Mouse (Mus musculus): ENCODE measurements around the gene Sgsm1. TPM values are rescaled to one million over a fixed set of nuclear protein-coding genes. Genes with fewer than 3 reads are reported as not detected.

Gene Sgsm1
- polyA plus RNA-seq, 1 experiment from 2014 or later = 19.4 TPM

DNA sequence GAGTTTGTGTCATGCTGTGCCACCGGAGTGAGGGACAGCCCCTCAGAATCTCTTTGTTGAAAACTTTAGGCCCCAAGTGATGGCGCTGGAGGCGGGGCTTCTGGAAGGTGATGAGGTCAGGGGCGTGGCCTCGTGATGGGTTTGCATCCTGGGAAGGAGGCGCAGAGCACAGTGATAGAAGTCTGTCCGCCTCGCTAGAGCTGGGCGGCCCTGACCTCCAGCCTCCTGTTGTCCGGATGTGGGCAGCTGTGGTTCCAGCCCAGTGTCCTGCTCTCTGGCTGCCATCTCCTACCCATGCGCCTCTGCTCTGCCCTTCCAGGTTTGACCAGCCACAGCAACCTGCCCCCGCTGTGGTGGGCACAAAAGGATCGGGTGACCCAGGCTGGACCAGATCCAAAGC is 8.7 kb downstream of the Sgsm1 start:
- Histone ChIP-seq H3K27ac (ENCODE audit: low read depth, low read length) (no peak overlapping the region), H3K9ac (ENCODE audit: low read depth, low read length) (no peak overlapping the region), H3K27me3 (replicated peaks; ENCODE audit: control insufficient read depth, insufficient read depth, low read length) (no peaks in the 10 kb centered on the region), H3K4me1 (ENCODE audit: control insufficient read depth, insufficient read depth, low read depth, low read length) (peaks cover 13% of the 10 kb centered on the region), H3K4me3 (ENCODE audit: low read length) (no peak overlapping the region), H3K4me2 (ENCODE audit: low read length) (no peak overlapping the region), H3K36me3 (ENCODE audit: control insufficient read depth, insufficient read depth, low read length) (no peaks in the 10 kb centered on the region), H3K9me3 (ENCODE audit: control insufficient read depth, low read length) (no peaks in the 10 kb centered on the region)
- WGBS = 22% methylated on average over 13 of the region's 13 CpGs
- no peak for ATAC-seq

- Histone ChIP-seq H3K9me3 (ENCODE audit: control insufficient read depth, low read length) (no peaks in the 10 kb centered on the region), H3K27me3 (replicated peaks; ENCODE audit: control insufficient read depth, insufficient read depth, low read length) (no peaks in the 10 kb centered on the region), H3K9ac (ENCODE audit: low read depth, low read length) (no peak overlapping the region), H3K4me2 (ENCODE audit: low read length) (no peak overlapping the region), H3K4me1 (ENCODE audit: control insufficient read depth, insufficient read depth, low read depth, low read length) (peaks cover 2% of the 10 kb centered on the region; the same call in 1 of the 2 replicates), H3K27ac (ENCODE audit: low read depth, low read length) (no peak overlapping the region), H3K36me3 (ENCODE audit: control insufficient read depth, insufficient read depth, low read length) (no peaks in the 10 kb centered on the region), H3K4me3 (ENCODE audit: low read length) (no peak overlapping the region)
- 80% methylated on average over 22 of the region's 22 CpGs for WGBS
- ATAC-seq = no peak
Measured at GRCm38 (mm10) chr5:113300148-113300889, 10.3 kb downstream of the Sgsm1 start.

- Histone ChIP-seq H3K4me1 (ENCODE audit: control insufficient read depth, insufficient read depth, low read depth, low read length) (peaks cover 2% of the 10 kb centered on the region; the same call in 1 of the 2 replicates), H3K27ac (ENCODE audit: low read depth, low read length) (no peak overlapping the region), H3K4me3 (ENCODE audit: low read length) (no peak overlapping the region), H3K36me3 (ENCODE audit: control insufficient read depth, insufficient read depth, low read length) (no peaks in the 10 kb centered on the region), H3K9ac (ENCODE audit: low read depth, low read length) (no peak overlapping the region), H3K27me3 (replicated peaks; ENCODE audit: control insufficient read depth, insufficient read depth, low read length) (no peaks in the 10 kb centered on the region), H3K9me3 (ENCODE audit: control insufficient read depth, low read length) (no peaks in the 10 kb centered on the region), H3K4me2 (ENCODE audit: low read length) (no peak overlapping the region)
- no peak for ATAC-seq
- 55% methylated on average over 9 of the region's 9 CpGs for WGBS
Measured at GRCm38 (mm10) chr5:113299433-113299832, 11.2 kb downstream of the Sgsm1 start.

GRCm38 (mm10) chr5:113298826-113299225 is 11.8 kb downstream of the Sgsm1 start:
- no peak for ATAC-seq
- H3K4me1 ChIP-seq (ENCODE audit: control insufficient read depth, insufficient read depth, low read depth, low read length) = 0 out of 2 replicates have a peak, but pooled peaks cover 2% of the 10 kb centered on the region
- no peak overlapping the region for H3K4me3 ChIP-seq (ENCODE audit: low read length)
- H3K4me2 ChIP-seq (ENCODE audit: low read length) = no peak overlapping the region
- no peak overlapping the region for H3K9ac ChIP-seq (ENCODE audit: low read depth, low read length)
- no peaks in the 10 kb centered on the region for H3K9me3 ChIP-seq (ENCODE audit: control insufficient read depth, low read length)
- no peaks in the 10 kb centered on the region for H3K36me3 ChIP-seq (ENCODE audit: control insufficient read depth, insufficient read depth, low read length)
- H3K27me3 ChIP-seq (replicated peaks; ENCODE audit: control insufficient read depth, insufficient read depth, low read length) = no peaks in the 10 kb centered on the region
- H3K27ac ChIP-seq (ENCODE audit: low read depth, low read length) = no peak overlapping the region
- WGBS = 71% methylated on average over 6 of the region's 6 CpGs

- ATAC-seq = no peak
- H3K27me3 ChIP-seq (replicated peaks; ENCODE audit: control insufficient read depth, insufficient read depth, low read length) = no peaks in the 10 kb centered on the region
- no peak overlapping the region for H3K9ac ChIP-seq (ENCODE audit: low read depth, low read length)
- WGBS = 25% methylated on average over 12 of the region's 12 CpGs
- no peaks in the 10 kb centered on the region for H3K9me3 ChIP-seq (ENCODE audit: control insufficient read depth, low read length)
- H3K4me2 ChIP-seq (ENCODE audit: low read length) = no peak overlapping the region
- H3K27ac ChIP-seq (ENCODE audit: low read depth, low read length) = no peak overlapping the region
- H3K4me3 ChIP-seq (ENCODE audit: low read length) = no peak overlapping the region
- H3K36me3 ChIP-seq (ENCODE audit: control insufficient read depth, insufficient read depth, low read length) = no peaks in the 10 kb centered on the region
- 0 out of 2 replicates have a peak, but pooled peaks cover 2% of the 10 kb centered on the region for H3K4me1 ChIP-seq (ENCODE audit: control insufficient read depth, insufficient read depth, low read depth, low read length)
Measured at GRCm38 (mm10) chr5:113298040-113298439, 12.5 kb downstream of the Sgsm1 start.

- Histone ChIP-seq H3K4me1 (ENCODE audit: control insufficient read depth, insufficient read depth, low read depth, low read length) (peaks cover 12% of the 10 kb centered on the region), H3K36me3 (ENCODE audit: control insufficient read depth, insufficient read depth, low read length) (no peaks in the 10 kb centered on the region), H3K4me2 (ENCODE audit: low read length) (no peak overlapping the region), H3K27me3 (replicated peaks; ENCODE audit: control insufficient read depth, insufficient read depth, low read length) (no peaks in the 10 kb centered on the region), H3K4me3 (ENCODE audit: low read length) (no peak overlapping the region), H3K27ac (ENCODE audit: low read depth, low read length) (no peak overlapping the region), H3K9ac (ENCODE audit: low read depth, low read length) (no peak overlapping the region), H3K9me3 (ENCODE audit: control insufficient read depth, low read length) (no peaks in the 10 kb centered on the region)
- WGBS = 26% methylated on average over 4 of the region's 4 CpGs
- ATAC-seq = no peak
Measured at GRCm38 (mm10) chr5:113295791-113296190, 14.8 kb downstream of the Sgsm1 start.

DNA sequence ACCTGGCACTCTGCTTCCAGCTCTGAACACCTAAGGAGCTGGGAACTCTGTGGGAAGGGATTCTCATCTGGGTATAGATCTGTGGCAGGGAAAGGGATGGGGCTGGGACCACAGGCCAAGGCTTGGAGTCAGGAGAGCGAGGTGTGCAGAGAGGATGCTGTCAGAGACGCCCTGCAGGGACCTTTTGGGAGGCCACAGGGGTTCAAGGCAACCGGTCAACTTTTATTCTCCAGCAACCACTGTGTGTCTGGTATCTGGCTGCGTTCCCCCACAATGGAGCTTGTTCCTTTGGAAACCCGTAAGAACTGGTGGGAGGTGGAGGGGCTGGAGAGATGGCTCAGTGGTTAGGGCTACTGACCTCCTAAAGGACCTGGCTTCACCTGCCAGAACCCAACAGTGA is 16.0 kb downstream of the Sgsm1 start:
- Histone ChIP-seq H3K27ac (ENCODE audit: low read depth, low read length) (no peak overlapping the region), H3K9me3 (ENCODE audit: control insufficient read depth, low read length) (no peaks in the 10 kb centered on the region), H3K27me3 (replicated peaks; ENCODE audit: control insufficient read depth, insufficient read depth, low read length) (0 out of 2 replicates have a peak, but pooled peaks cover 2% of the 10 kb centered on the region), H3K36me3 (ENCODE audit: control insufficient read depth, insufficient read depth, low read length) (no peaks in the 10 kb centered on the region), H3K4me2 (ENCODE audit: low read length) (no peak overlapping the region), H3K4me1 (ENCODE audit: control insufficient read depth, insufficient read depth, low read depth, low read length) (peaks cover 12% of the 10 kb centered on the region), H3K9ac (ENCODE audit: low read depth, low read length) (no peak overlapping the region), H3K4me3 (ENCODE audit: low read length) (no peak overlapping the region)
- ATAC-seq = no peak
- 84% methylated on average over 5 of the region's 5 CpGs for WGBS

GRCm38 (mm10) chr5:113293446-113293845 is 17.1 kb downstream of the Sgsm1 start:
- H3K36me3 ChIP-seq (ENCODE audit: control insufficient read depth, insufficient read depth, low read length) = no peaks in the 10 kb centered on the region
- H3K4me2 ChIP-seq (ENCODE audit: low read length) = no peak overlapping the region
- peaks cover 2% of the 10 kb centered on the region; the same call in 1 of the 2 replicates for H3K27me3 ChIP-seq (replicated peaks; ENCODE audit: control insufficient read depth, insufficient read depth, low read length)
- ATAC-seq = no peak
- no peak overlapping the region for H3K9ac ChIP-seq (ENCODE audit: low read depth, low read length)
- H3K4me3 ChIP-seq (ENCODE audit: low read length) = no peak overlapping the region
- no peaks in the 10 kb centered on the region for H3K9me3 ChIP-seq (ENCODE audit: control insufficient read depth, low read length)
- peaks cover 10% of the 10 kb centered on the region for H3K4me1 ChIP-seq (ENCODE audit: control insufficient read depth, insufficient read depth, low read depth, low read length)
- WGBS = 67% methylated on average over 4 of the region's 4 CpGs
- H3K27ac ChIP-seq (ENCODE audit: low read depth, low read length) = no peak overlapping the region

GRCm38 (mm10) chr5:113292832-113293231 is 17.8 kb downstream of the Sgsm1 start:
- H3K4me1 ChIP-seq (ENCODE audit: control insufficient read depth, insufficient read depth, low read depth, low read length) = peaks cover 10% of the 10 kb centered on the region
- no peak overlapping the region for H3K27ac ChIP-seq (ENCODE audit: low read depth, low read length)
- no peaks in the 10 kb centered on the region for H3K9me3 ChIP-seq (ENCODE audit: control insufficient read depth, low read length)
- ATAC-seq = peak; percentile 28; the same call in 1 of the 2 replicates
- H3K27me3 ChIP-seq (replicated peaks; ENCODE audit: control insufficient read depth, insufficient read depth, low read length) = peaks cover 2% of the 10 kb centered on the region
- H3K4me2 ChIP-seq (ENCODE audit: low read length) = no peak overlapping the region
- H3K4me3 ChIP-seq (ENCODE audit: low read length) = no peak overlapping the region
- WGBS = 55% methylated on average over 8 of the region's 8 CpGs
- H3K36me3 ChIP-seq (ENCODE audit: control insufficient read depth, insufficient read depth, low read length) = no peaks in the 10 kb centered on the region
- H3K9ac ChIP-seq (ENCODE audit: low read depth, low read length) = no peak overlapping the region
